Mouse (Mus musculus) forebrain, embryonic 14.5 days (tissue): ENCODE results near the gene Anxa7. TPM values are rescaled to one million over a fixed set of nuclear protein-coding genes. Genes with fewer than 3 reads are reported as not detected.
A peak's percentile ranks its signal among the peaks of the same experiment; 100 is the strongest.

ENCODE experiments used
- ATAC-seq: fragments of 200-750 bp; cut with Nextera tagmentation; 2 replicates; pipeline ENCODE4 v1.8.0; 2017; ENCODE audit warnings: mild to moderate bottlenecking, moderate library complexity
- DNase-seq: peaks from one replicate; pipeline ENCODE4 v3.0.0-alpha.2; 2015; ENCODE audit warnings: low spot score
- H3K27ac ChIP-seq: fragments of 300-500 bp; sonication (generic); 2 replicates; pipeline ENCODE4 v1.5.1; 2014; ENCODE audit warnings: low read depth, mild to moderate bottlenecking, control low read depth, low read length, moderate library complexity
- H3K27me3 ChIP-seq: fragments of 300-500 bp; sonication (generic); replicated peaks from 2 replicates; pipeline ENCODE4 v1.6.1; 2014; ENCODE audit warnings: low read length, control low read depth, mixed read lengths; ENCODE audit not compliant: control insufficient read depth, insufficient read depth
- H3K36me3 ChIP-seq: fragments of 300-500 bp; sonication (generic); 2 replicates; pipeline ENCODE4 v1.6.1; 2014; ENCODE audit warnings: low read length, control low read depth; ENCODE audit not compliant: control insufficient read depth, insufficient read depth
- H3K4me1 ChIP-seq: fragments of 300-500 bp; sonication (generic); 2 replicates; pipeline ENCODE4 v1.6.1; 2014; ENCODE audit warnings: antibody characterized with exemption, low read length, control low read depth; ENCODE audit not compliant: control insufficient read depth, insufficient read depth
- H3K4me2 ChIP-seq: fragments of 300-500 bp; sonication (generic); 2 replicates; pipeline ENCODE4 v1.6.1; 2014; ENCODE audit warnings: mild to moderate bottlenecking, control low read depth, low read length
- H3K4me3 ChIP-seq: fragments of 300-500 bp; sonication (generic); 2 replicates; pipeline ENCODE4 v1.5.1; 2014; ENCODE audit warnings: low read depth, low read length, control low read depth
- H3K9ac ChIP-seq: fragments of 300-500 bp; sonication (generic); 2 replicates; pipeline ENCODE4 v1.6.1; 2014; ENCODE audit warnings: mild to moderate bottlenecking, low read length, control low read depth, moderate library complexity
- H3K9me3 ChIP-seq: fragments of 300-500 bp; sonication (generic); replicated peaks from 2 replicates; pipeline ENCODE4 v1.6.1; 2016; ENCODE audit warnings: low read length, control low read depth, mixed read lengths; ENCODE audit not compliant: control insufficient read depth
- WGBS: fragments of 180-500 bp; shearing (Covaris S2); extraction: QIAGEN DNeasy Blood & Tissue Kit; methylation state at CpG from one replicate; pipeline ENCODE4 v1.1.7; 2014; 5-methylcytosine and 5-hydroxymethylcytosine counted together
- polyA plus RNA-seq: library from polyadenylated mRNA; unstranded; fragments of >200 nt; fragmentation: Nextera tagmentation; extraction: Ambion mirVana; gene quantifications from 2 replicates; pipeline ENCODE4 v1.2.1, GENCODE M21; 2014

Gene Anxa7
- polyA plus RNA-seq, 1 experiment from 2014 or later = 12.3 TPM

- peaks cover 4% of the 10 kb centered on the region for H3K4me1 ChIP-seq
- H3K4me2 ChIP-seq = no peak overlapping the region
- no peaks in the 10 kb centered on the region for H3K9me3 ChIP-seq
- H3K27me3 ChIP-seq = no peaks in the 10 kb centered on the region
- H3K27ac ChIP-seq = no peak overlapping the region
- ATAC-seq (no peak), DNase-seq (no peak)
- H3K36me3 ChIP-seq = peaks cover 19% of the 10 kb centered on the region
- no peak overlapping the region for H3K4me3 ChIP-seq
- H3K9ac ChIP-seq = no peak overlapping the region
- 92% methylated on average over 7 of the region's 7 CpGs for WGBS
Observed at GRCm38 (mm10) chr14:20482051-20482751, 2.3 kb upstream of the Anxa7 start.

- Histone ChIP-seq H3K9ac (no peak overlapping the region), H3K4me1 (peaks cover 4% of the 10 kb centered on the region), H3K4me2 (no peak overlapping the region), H3K36me3 (peaks cover 15% of the 10 kb centered on the region), H3K27ac (no peak overlapping the region), H3K9me3 (no peaks in the 10 kb centered on the region), H3K27me3 (no peaks in the 10 kb centered on the region), H3K4me3 (no peak overlapping the region)
- 18% methylated on average over 5 of the region's 5 CpGs for WGBS
- DNase-seq (no peak), ATAC-seq (no peak)
Observed at GRCm38 (mm10) chr14:20481211-20481610, 1.3 kb upstream of the Anxa7 start.

GRCm38 (mm10) chr14:20480195-20480579, 254 bp upstream of the Anxa7 start:
- Histone ChIP-seq H3K4me3 (peak overlapping the region; percentile 59), H3K4me2 (peak overlapping the region; percentile 90), H3K36me3 (peaks cover 12% of the 10 kb centered on the region), H3K4me1 (peaks cover 4% of the 10 kb centered on the region), H3K9ac (peak overlapping the region; percentile 69), H3K27ac (no peak overlapping the region), H3K27me3 (no peaks in the 10 kb centered on the region), H3K9me3 (no peaks in the 10 kb centered on the region)
- no peak for DNase-seq
- 64% methylated on average over 1 of the region's 1 CpGs for WGBS
- no peak; the same call in 1 of the 2 replicates for ATAC-seq

- ATAC-seq (no peak), DNase-seq (no peak)
- no peak overlapping the region for H3K9ac ChIP-seq
- no peaks in the 10 kb centered on the region for H3K27me3 ChIP-seq
- H3K4me1 ChIP-seq = peaks cover 4% of the 10 kb centered on the region
- no peaks in the 10 kb centered on the region for H3K9me3 ChIP-seq
- peak overlapping the region; percentile 90 for H3K4me2 ChIP-seq
- 29% methylated on average over 7 of the region's 7 CpGs for WGBS
- H3K36me3 ChIP-seq = peaks cover 3% of the 10 kb centered on the region; the same call in 1 of the 2 replicates
- no peak overlapping the region for H3K27ac ChIP-seq
- peak overlapping the region; percentile 59; the same call in 1 of the 2 replicates for H3K4me3 ChIP-seq
Observed at GRCm38 (mm10) chr14:20478801-20479200, 1.1 kb downstream of the Anxa7 start.

- no peak for ATAC-seq
Observed at GRCm38 (mm10) chr14:20478385-20478784, 1.5 kb downstream of the Anxa7 start.

GRCm38 (mm10) chr14:20477261-20478025, 2.5 kb downstream of the Anxa7 start:
- DNase-seq (no peak), ATAC-seq (no peak)
- Histone ChIP-seq H3K27me3 (no peaks in the 10 kb centered on the region), H3K4me1 (peaks cover 4% of the 10 kb centered on the region), H3K4me2 (no peak overlapping the region), H3K4me3 (no peak overlapping the region), H3K9ac (no peak overlapping the region), H3K9me3 (no peaks in the 10 kb centered on the region), H3K27ac (no peak overlapping the region), H3K36me3 (peaks cover under 1% of the 10 kb centered on the region; the same call in 1 of the 2 replicates)
- 43% methylated on average over 4 of the region's 4 CpGs for WGBS

More at GRCm38 (mm10) chr14:20478385-20478784, 1.5 kb downstream of the Anxa7 start:
- Histone ChIP-seq H3K4me1 (peaks cover 4% of the 10 kb centered on the region), H3K36me3 (peaks cover 3% of the 10 kb centered on the region; the same call in 1 of the 2 replicates), H3K9me3 (no peaks in the 10 kb centered on the region), H3K27me3 (no peaks in the 10 kb centered on the region), H3K27ac (no peak overlapping the region), H3K4me2 (no peak overlapping the region), H3K9ac (no peak overlapping the region), H3K4me3 (no peak overlapping the region)
- 62% methylated on average over 3 of the region's 3 CpGs for WGBS
- DNase-seq = no peak

- H3K4me2 ChIP-seq = no peak overlapping the region
- DNase-seq (no peak), ATAC-seq (no peak)
- 87% methylated on average over 14 of the region's 14 CpGs for WGBS
- 0 out of 2 replicates have a peak, but pooled peaks cover 3% of the 10 kb centered on the region for H3K36me3 ChIP-seq
- H3K27me3 ChIP-seq = no peaks in the 10 kb centered on the region
- no peak overlapping the region for H3K4me3 ChIP-seq
- H3K27ac ChIP-seq = no peak overlapping the region
- H3K4me1 ChIP-seq = no peaks in the 10 kb centered on the region
- H3K9ac ChIP-seq = no peak overlapping the region
- H3K9me3 ChIP-seq = no peaks in the 10 kb centered on the region
Observed at GRCm38 (mm10) chr14:20460216-20460615, 19.7 kb downstream of the Anxa7 start.

- H3K4me2 ChIP-seq = no peak overlapping the region
- 0 out of 2 replicates have a peak, but pooled peaks cover 3% of the 10 kb centered on the region for H3K36me3 ChIP-seq
- H3K27ac ChIP-seq = no peak overlapping the region
- DNase-seq (no peak), ATAC-seq (no peak)
- no peaks in the 10 kb centered on the region for H3K27me3 ChIP-seq
- H3K9ac ChIP-seq = no peak overlapping the region
- no peaks in the 10 kb centered on the region for H3K9me3 ChIP-seq
- no peak overlapping the region for H3K4me3 ChIP-seq
- WGBS = 93% methylated on average over 9 of the region's 9 CpGs
- no peaks in the 10 kb centered on the region for H3K4me1 ChIP-seq
Observed at GRCm38 (mm10) chr14:20458378-20458777, 21.6 kb downstream of the Anxa7 start.

- no peak overlapping the region for H3K27ac ChIP-seq
- no peak overlapping the region for H3K9ac ChIP-seq
- no peaks in the 10 kb centered on the region for H3K36me3 ChIP-seq
- H3K4me2 ChIP-seq = no peak overlapping the region
- no peak overlapping the region for H3K4me3 ChIP-seq
- no peak for ATAC-seq
- 92% methylated on average over 5 of the region's 5 CpGs for WGBS
- no peak for DNase-seq
- H3K4me1 ChIP-seq = peaks cover 5% of the 10 kb centered on the region; the same call in 1 of the 2 replicates
- H3K27me3 ChIP-seq = no peaks in the 10 kb centered on the region
- H3K9me3 ChIP-seq = no peaks in the 10 kb centered on the region
Observed at GRCm38 (mm10) chr14:20452929-20453328, 27.0 kb downstream of the Anxa7 start.
